Mouse (Mus musculus): ENCODE measurements around the gene Zfp628.

DNA sequence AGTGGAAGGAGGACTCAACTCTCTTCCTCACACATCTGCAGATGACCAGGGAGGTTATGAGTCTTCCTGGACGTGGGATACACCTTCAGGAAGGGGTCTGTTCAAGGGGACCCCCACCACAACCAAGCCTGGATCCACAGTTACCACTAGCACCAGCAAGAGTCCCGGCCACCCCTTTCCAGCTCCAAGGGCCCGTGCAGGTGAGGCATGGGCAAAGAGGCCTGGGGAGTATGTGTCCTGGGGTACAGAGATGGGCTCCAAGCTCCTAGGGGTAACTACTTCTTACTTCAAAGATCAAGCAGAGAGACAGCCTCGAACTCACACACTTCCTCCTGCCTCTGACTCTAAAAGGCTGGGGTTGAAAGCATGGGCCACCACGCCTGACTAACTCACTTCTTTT is 27.7 kb downstream of the Zfp628 start:
- no peak for TF ChIP-seq MYC (IDR thresholded peaks at IDR 0.05; ENCODE audit: low read depth, low read length)
- TF ChIP-seq CTCF (IDR thresholded peaks at IDR 0.05 in 2 of 3, conservative IDR thresholded peaks at IDR 0.05 in 1 of 3; ENCODE audit: control insufficient read depth in 1 of 3, insufficient read depth in 1 of 3, low read depth in 2 of 3, low read length in 3 of 3, poor library complexity in 1 of 3, severe bottlenecking in 1 of 3), result no peak
- TF ChIP-seq POLR2A (IDR thresholded peaks at IDR 0.05; ENCODE audit: control insufficient read depth in 1 of 2, insufficient read depth in 1 of 2, low read depth in 1 of 2, low read length in 2 of 2, poor library complexity in 1 of 2), result no peak
- no peak for TF ChIP-seq POLR2AphosphoS2 (IDR thresholded peaks at IDR 0.05; ENCODE audit: low read length)
- TF ChIP-seq GABPA (IDR thresholded peaks at IDR 0.05; ENCODE audit: low read depth, low read length), result no peak

All from MEL (cell line).